Mouse (Mus musculus) C2C12 (cell line): ENCODE data around the gene Fyn. TPM values are rescaled to one million over a fixed set of nuclear protein-coding genes. Genes with fewer than 3 reads are reported as not detected.

Experiments used
- H3K27me3 ChIP-seq: one replicate; pipeline ENCODE4 v1.6.1; 2011; ENCODE audit not compliant: control insufficient read depth, insufficient read depth, insufficient read length
- H3K36me3 ChIP-seq: one replicate; pipeline ENCODE4 v1.6.1; 2011; ENCODE audit not compliant: control insufficient read depth, insufficient read depth
- H3K4me3 ChIP-seq: one replicate; pipeline ENCODE4 v1.5.1; 2011; ENCODE audit warnings: mild to moderate bottlenecking, control low read depth; ENCODE audit not compliant: poor library complexity, insufficient read depth, severe bottlenecking
- H3K79me2 ChIP-seq: one replicate; pipeline ENCODE4 v1.6.1; 2011; ENCODE audit not compliant: control insufficient read depth, insufficient read depth
- H3K79me3 ChIP-seq: one replicate; pipeline ENCODE4 v1.6.1; 2011; ENCODE audit warnings: low read depth, control low read depth
- H3ac ChIP-seq: one replicate; pipeline ENCODE3; 2011; ENCODE audit warnings: low read depth; ENCODE audit not compliant: control insufficient read depth, insufficient read length
- CEBPB ChIP-seq: IDR thresholded peaks from one replicate; pipeline ENCODE4 v1.6.1; 2011; ENCODE audit warnings: low read depth, mild to moderate bottlenecking, control low read depth, moderate library complexity
- CTCF ChIP-seq: IDR thresholded peaks from one replicate; pipeline ENCODE4 v1.5.1; 2011; ENCODE audit not compliant: control insufficient read depth, insufficient read depth, insufficient read length
- FOSL1 ChIP-seq: IDR thresholded peaks from one replicate; pipeline ENCODE4 v1.8.0; 2011; ENCODE audit warnings: mild to moderate bottlenecking, low read length; ENCODE audit not compliant: poor library complexity, insufficient read depth, severe bottlenecking
- MAX ChIP-seq: IDR thresholded peaks from one replicate; pipeline ENCODE4 v1.6.1; 2011; ENCODE audit warnings: mild to moderate bottlenecking, control low read depth
- MYOD1 ChIP-seq: IDR thresholded peaks from one replicate; pipeline ENCODE4 v1.6.1; 2011; ENCODE audit warnings: low read depth; ENCODE audit not compliant: control insufficient read depth, insufficient read length
- MYOG ChIP-seq: IDR thresholded peaks from one replicate; pipeline ENCODE4 v1.6.1; 2011; ENCODE audit not compliant: control insufficient read depth, insufficient read length; ENCODE audit errors: extremely low read depth
- USF1 ChIP-seq: IDR thresholded peaks from one replicate; pipeline ENCODE4 v1.6.1; 2011; ENCODE audit warnings: low read depth, mild to moderate bottlenecking, control low read depth, moderate library complexity
- polyA plus RNA-seq: library from polyadenylated mRNA; unstranded; fragments of >200 nt; fragmentation: generic; extraction: Trizol; gene quantifications from one replicate; pipeline ENCODE4 v1.2.1, GENCODE M21; 2012; ENCODE audit warnings: missing spikeins

Gene Fyn
- polyA plus RNA-seq, 1 experiment = 16.1 TPM

DNA sequence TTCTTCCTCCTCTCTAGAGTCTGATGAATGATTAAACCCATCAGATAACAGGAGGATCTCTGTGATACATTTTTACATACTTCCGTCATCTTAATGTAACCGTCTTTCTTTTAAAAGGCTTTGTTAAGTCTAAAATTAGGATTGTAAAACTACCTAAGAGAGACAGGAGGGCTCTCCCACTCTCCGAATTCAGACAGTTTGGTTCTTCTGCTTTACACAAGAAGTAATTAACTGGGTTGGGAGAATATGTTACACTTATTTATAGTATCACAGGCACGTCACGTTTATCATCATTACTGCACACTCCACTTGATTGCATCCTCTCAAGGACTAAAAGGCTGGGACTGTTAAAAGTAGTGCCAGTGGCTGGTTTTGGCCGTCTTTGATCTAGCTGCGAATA lies 40.9 kb downstream of the Fyn start:
- H3ac ChIP-seq = no peak overlapping the region
- H3K4me3 ChIP-seq = no peak overlapping the region
- H3K36me3 ChIP-seq = no peaks in the 10 kb centered on the region
- H3K79me2 ChIP-seq = peaks cover 15% of the 10 kb centered on the region
- TF ChIP-seq MAX = no peak
- TF ChIP-seq CEBPB = no peak
- TF ChIP-seq USF1 = no peak
- no peak for TF ChIP-seq CTCF
- no peak for TF ChIP-seq FOSL1
- TF ChIP-seq MYOD1 = no peak
- no peak for TF ChIP-seq MYOG
- H3K27me3 ChIP-seq = no peaks in the 10 kb centered on the region
- peaks cover 4% of the 10 kb centered on the region for H3K79me3 ChIP-seq

DNA sequence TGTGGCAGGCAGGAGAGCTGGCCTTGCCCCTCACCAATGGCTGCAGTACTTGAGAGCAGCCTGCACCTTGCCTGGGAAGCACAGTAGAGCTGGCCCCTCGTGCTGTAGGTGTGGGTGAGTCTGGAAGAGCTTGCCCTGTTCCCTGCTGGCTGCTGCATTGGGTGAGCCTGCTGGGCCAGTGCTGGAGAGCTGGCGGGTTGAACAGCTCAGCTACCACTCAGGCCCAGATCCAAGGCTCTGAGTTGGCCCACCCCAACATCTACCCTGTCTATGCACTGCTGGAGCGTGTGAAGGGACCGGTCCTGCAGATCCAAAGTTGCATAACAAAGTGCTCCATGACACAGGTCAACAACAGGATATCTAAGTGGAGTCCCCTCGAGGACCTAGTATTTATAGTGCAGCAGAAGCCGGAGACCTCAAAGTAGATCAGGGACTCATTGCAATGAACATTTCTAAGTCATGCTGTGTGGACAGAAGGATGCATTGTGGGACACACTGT lies 41.5 kb downstream of the Fyn start:
- no peaks in the 10 kb centered on the region for H3K27me3 ChIP-seq
- H3K79me3 ChIP-seq = peaks cover 4% of the 10 kb centered on the region
- no peak overlapping the region for H3ac ChIP-seq
- peaks cover 17% of the 10 kb centered on the region for H3K79me2 ChIP-seq
- no peak overlapping the region for H3K4me3 ChIP-seq
- TF ChIP-seq CEBPB (no peak), FOSL1 (no peak), MYOD1 (no peak), CTCF (no peak), MYOG (no peak), MAX (no peak), USF1 (no peak)
- H3K36me3 ChIP-seq = no peaks in the 10 kb centered on the region

- TF ChIP-seq USF1 (no peak), MYOD1 (no peak), CEBPB (no peak), MAX (no peak), CTCF (no peak), MYOG (no peak)
- H3K36me3 ChIP-seq = no peaks in the 10 kb centered on the region
- H3ac ChIP-seq = no peak overlapping the region
- H3K27me3 ChIP-seq = no peaks in the 10 kb centered on the region
- peaks cover 4% of the 10 kb centered on the region for H3K79me3 ChIP-seq
- H3K4me3 ChIP-seq = no peak overlapping the region
- H3K79me2 ChIP-seq = peaks cover 28% of the 10 kb centered on the region
Observed at GRCm38 (mm10) chr10:39411857-39412559, 43.4 kb downstream of the Fyn start.

DNA sequence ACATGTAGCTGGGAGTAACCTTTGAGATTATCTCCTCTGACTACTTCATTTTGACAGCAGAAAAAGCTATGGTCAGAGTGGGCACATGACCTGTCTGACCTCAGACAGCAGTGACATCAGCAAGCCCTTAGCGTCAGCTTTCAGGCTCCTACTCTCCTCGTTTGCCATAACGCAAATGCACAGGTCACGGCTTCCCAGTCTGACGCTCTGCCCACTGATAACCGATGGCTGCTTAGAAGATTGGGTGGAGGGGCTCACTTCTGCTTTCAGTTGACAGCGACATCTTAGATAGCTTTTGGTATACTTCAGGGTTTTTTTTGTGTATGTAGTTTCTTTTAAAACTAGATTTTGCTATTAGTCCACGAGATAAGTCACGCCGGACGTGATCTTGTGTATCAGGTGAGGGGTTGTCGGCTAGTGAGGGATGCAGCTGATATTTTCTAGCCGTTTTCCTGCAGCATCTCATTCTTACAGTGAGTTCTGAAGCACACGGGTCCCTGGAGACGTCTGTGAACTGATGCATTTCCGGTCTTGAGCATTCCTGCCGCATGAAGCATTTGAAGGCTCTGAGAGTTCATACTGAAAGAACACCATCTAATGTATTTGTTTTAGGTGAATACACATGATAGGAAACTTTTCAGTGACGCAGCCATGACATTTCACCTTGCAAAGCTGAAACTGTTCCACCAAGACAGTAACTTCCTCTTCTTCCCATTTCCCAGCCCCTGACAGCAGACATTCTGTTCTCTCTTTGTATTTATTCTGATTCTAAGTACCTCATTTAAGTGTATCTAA lies 44.4 kb downstream of the Fyn start:
- H3K4me3 ChIP-seq = no peak overlapping the region
- peaks cover 28% of the 10 kb centered on the region for H3K79me2 ChIP-seq
- no peak overlapping the region for H3ac ChIP-seq
- no peaks in the 10 kb centered on the region for H3K36me3 ChIP-seq
- H3K79me3 ChIP-seq = peaks cover 4% of the 10 kb centered on the region
- no peaks in the 10 kb centered on the region for H3K27me3 ChIP-seq
- TF ChIP-seq USF1 (no peak), MYOG (no peak), FOSL1 (no peak), CEBPB (no peak), CTCF (no peak), MYOD1 (no peak), MAX (no peak)

DNA sequence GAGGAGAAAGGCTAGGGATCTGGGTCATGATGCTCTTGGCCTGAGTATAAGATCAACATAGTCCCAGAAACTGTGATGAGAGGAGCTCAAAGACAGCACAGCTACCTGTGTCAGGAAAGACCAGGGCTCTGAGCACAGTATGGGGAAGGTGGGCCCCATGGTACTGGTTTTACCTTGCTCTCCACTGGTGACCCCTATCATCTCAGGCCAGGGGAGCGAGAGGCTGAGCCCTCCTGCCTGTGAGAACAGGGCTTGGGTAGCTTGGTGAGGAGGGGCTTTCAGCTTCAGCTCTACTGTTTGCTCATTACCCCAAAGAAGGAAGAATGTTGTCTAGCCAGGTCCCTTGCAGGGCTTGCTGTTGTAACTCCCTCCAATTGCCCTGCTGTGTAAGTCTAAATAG lies 45.4 kb downstream of the Fyn start:
- Histone ChIP-seq H3K79me3 (peaks cover 4% of the 10 kb centered on the region), H3K27me3 (no peaks in the 10 kb centered on the region), H3K36me3 (no peaks in the 10 kb centered on the region), H3K79me2 (peaks cover 28% of the 10 kb centered on the region), H3ac (no peak overlapping the region), H3K4me3 (no peak overlapping the region)
- TF ChIP-seq FOSL1 (no peak), MYOD1 (no peak), CTCF (no peak), USF1 (no peak), MYOG (no peak), CEBPB (no peak), MAX (no peak)

GRCm38 (mm10) chr10:39415586-39415985 lies 46.9 kb downstream of the Fyn start:
- H3K79me3 ChIP-seq = peaks cover 3% of the 10 kb centered on the region
- no peaks in the 10 kb centered on the region for H3K27me3 ChIP-seq
- peaks cover 28% of the 10 kb centered on the region for H3K79me2 ChIP-seq
- TF ChIP-seq MAX (peak; percentile 28), FOSL1 (peak; percentile 65), CEBPB (no peak)
- H3ac ChIP-seq = no peak overlapping the region
- H3K4me3 ChIP-seq = no peak overlapping the region
- H3K36me3 ChIP-seq = no peaks in the 10 kb centered on the region
